Mouse (Mus musculus) heart, adult 2 months (tissue): Measurements from ENCODE around the gene Cmss1.

Experiments
- CTCF ChIP-seq: fragments of 200-600 bp; IDR thresholded peaks from 2 replicates; pipeline ENCODE4 v1.8.1; 2022; ENCODE audit warnings: antibody characterized with exemption, mild to moderate bottlenecking, moderate library complexity
- EP300 ChIP-seq: fragments of 200-500 bp; IDR thresholded peaks from 2 replicates; pipeline ENCODE4 v1.6.1; 2011; ENCODE audit warnings: low read depth, low read length, control low read depth; ENCODE audit not compliant: insufficient read depth

DNA sequence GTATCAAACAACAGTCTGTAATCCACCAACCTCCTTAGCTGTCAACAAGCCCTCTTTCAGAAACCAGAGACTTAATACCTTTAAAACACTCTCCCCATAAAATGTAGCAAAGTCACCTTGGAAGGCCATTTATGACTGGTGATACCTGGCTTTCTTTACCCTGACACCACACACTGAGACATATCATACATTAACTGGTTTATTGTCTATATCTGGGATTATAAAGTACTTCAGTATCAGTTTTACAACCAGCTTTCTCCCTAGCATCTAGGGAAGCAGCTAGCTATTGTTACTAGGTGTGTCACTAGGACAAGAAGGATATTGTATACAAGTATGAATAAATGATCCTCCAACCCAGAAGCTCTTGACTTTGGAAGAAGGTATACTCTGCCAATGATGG lies 53.4 kb downstream of the Cmss1 start:
- no peak for TF ChIP-seq EP300
- no peak for TF ChIP-seq CTCF
